Mouse (Mus musculus) liver, postnatal 0 days (tissue): Measurements from ENCODE around the gene Foxd1. TPM values are rescaled to one million over a fixed set of nuclear protein-coding genes. Genes with fewer than 3 reads are reported as not detected.

Source experiments
- ATAC-seq: fragments of 200-750 bp; cut with Nextera tagmentation; 2 replicates; pipeline ENCODE4 v1.8.0; 2017; ENCODE audit warnings: mild to moderate bottlenecking, moderate library complexity
- DNase-seq: peaks from one replicate; pipeline ENCODE4 v3.0.0-alpha.2; 2016
- H3K27ac ChIP-seq: fragments of 300-500 bp; sonication (generic); 2 replicates; pipeline ENCODE4 v1.5.1; 2014; ENCODE audit warnings: antibody characterized with exemption, moderate library complexity, mild to moderate bottlenecking, low read depth
- H3K27me3 ChIP-seq: fragments of 300-500 bp; sonication (generic); 2 replicates; pipeline ENCODE4 v1.6.1; 2014; ENCODE audit warnings: low read length, control low read depth, mixed read lengths; ENCODE audit not compliant: insufficient read depth
- H3K36me3 ChIP-seq: fragments of 300-500 bp; sonication (generic); replicated peaks from 2 replicates; pipeline ENCODE4 v1.6.1; 2014; ENCODE audit warnings: mild to moderate bottlenecking, control low read depth, low read length, moderate library complexity, mixed read lengths; ENCODE audit not compliant: insufficient read depth
- H3K4me1 ChIP-seq: fragments of 300-500 bp; sonication (generic); 2 replicates; pipeline ENCODE4 v1.6.1; 2014; ENCODE audit warnings: antibody characterized with exemption, mild to moderate bottlenecking, control low read depth; ENCODE audit not compliant: insufficient read depth
- H3K4me2 ChIP-seq: fragments of 300-500 bp; sonication (generic); 2 replicates; pipeline ENCODE4 v1.6.1; 2014; ENCODE audit warnings: low read depth, mild to moderate bottlenecking, low read length, moderate library complexity, mixed read lengths
- H3K4me3 ChIP-seq: fragments of 300-500 bp; sonication (generic); 2 replicates; pipeline ENCODE4 v1.5.1; 2014; ENCODE audit warnings: low read depth, low read length
- H3K9ac ChIP-seq: fragments of 300-500 bp; sonication (generic); replicated peaks from 2 replicates; pipeline ENCODE4 v1.6.1; 2014; ENCODE audit warnings: mild to moderate bottlenecking, moderate library complexity
- H3K9me3 ChIP-seq: fragments of 300-500 bp; sonication (generic); 2 replicates; pipeline ENCODE4 v1.6.1; 2016; ENCODE audit warnings: mild to moderate bottlenecking, control low read depth, low read length, mixed read lengths
- CTCF ChIP-seq: sonication (generic); IDR thresholded peaks from 2 replicates; pipeline ENCODE4 v1.5.1; 2016; ENCODE audit warnings: antibody characterized with exemption, low read depth
- EP300 ChIP-seq: IDR thresholded peaks from 2 replicates; pipeline ENCODE4 v1.6.1; 2016; ENCODE audit warnings: antibody characterized with exemption, low read depth, mild to moderate bottlenecking
- WGBS: fragments of 180-500 bp; shearing (Covaris S2); extraction: QIAGEN DNeasy Blood & Tissue Kit; methylation state at CpG from one replicate; pipeline ENCODE4 v1.1.7; 2014; ENCODE audit not compliant: insufficient replicate concordance; 5-methylcytosine and 5-hydroxymethylcytosine counted together
- polyA plus RNA-seq: library from polyadenylated mRNA; unstranded; fragments of >200 nt; fragmentation: Nextera tagmentation; extraction: Ambion mirVana; gene quantifications from 2 replicates; pipeline ENCODE4 v1.2.1, GENCODE M21; 2015

Foxd1 gene
- polyA plus RNA-seq, 1 experiment from 2014 or later = not detected

DNA sequence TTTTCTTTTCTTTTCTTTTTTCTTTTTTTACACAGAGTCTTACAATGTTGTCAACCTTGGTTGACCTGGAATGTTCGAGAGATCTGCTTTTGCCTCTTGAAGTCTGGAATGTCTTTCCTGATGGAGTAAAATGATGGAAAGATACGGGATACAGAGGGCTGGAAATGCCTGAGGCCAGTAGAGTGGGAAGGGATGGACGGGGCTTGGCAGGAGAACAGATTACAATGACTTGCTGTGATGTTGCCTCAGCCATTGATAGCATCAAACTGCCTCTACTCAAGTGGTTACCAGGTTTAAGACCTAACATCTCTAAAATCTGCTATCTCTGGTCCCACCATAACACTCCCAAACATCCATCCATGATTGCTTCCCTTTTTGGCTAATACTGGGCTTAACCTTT lies 20.9 kb downstream of the Foxd1 start:
- Histone ChIP-seq H3K36me3 (no peaks in the 10 kb centered on the region), H3K9ac (no peak overlapping the region), H3K4me1 (no peaks in the 10 kb centered on the region), H3K4me3 (no peak overlapping the region), H3K27ac (no peak overlapping the region), H3K27me3 (peaks cover 5% of the 10 kb centered on the region; the same call in 1 of the 2 replicates), H3K4me2 (no peak overlapping the region), H3K9me3 (no peaks in the 10 kb centered on the region)
- TF ChIP-seq EP300 (no peak), CTCF (no peak)
- WGBS = 51% methylated on average over 3 of the region's 3 CpGs
- no peak for DNase-seq
- ATAC-seq = no peak

DNA sequence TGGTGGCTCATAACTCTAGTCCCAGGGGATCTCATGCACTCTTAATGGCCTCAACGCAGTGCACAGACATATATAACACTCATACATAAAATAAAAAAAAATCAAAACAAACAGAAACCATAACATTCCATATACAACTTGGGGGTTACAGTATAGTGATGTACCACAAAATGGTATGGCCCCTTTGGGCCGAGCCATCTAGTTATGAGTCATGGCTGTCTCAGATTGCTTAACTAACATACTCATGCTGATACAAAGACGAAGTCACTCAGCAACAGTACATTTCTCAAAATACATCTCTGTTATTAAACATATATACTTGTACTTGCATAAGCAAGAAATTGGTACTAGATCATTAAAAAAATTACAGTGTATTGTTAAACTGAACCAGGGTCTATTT lies 23.7 kb downstream of the Foxd1 start:
- 0 out of 2 replicates have a peak, but pooled peaks cover 3% of the 10 kb centered on the region for H3K27me3 ChIP-seq
- DNase-seq = no peak
- H3K9me3 ChIP-seq = no peaks in the 10 kb centered on the region; the same call in 1 of the 2 replicates
- no peak overlapping the region for H3K9ac ChIP-seq
- H3K4me3 ChIP-seq = no peak overlapping the region
- TF ChIP-seq CTCF = no peak
- no peak for TF ChIP-seq EP300
- H3K4me1 ChIP-seq = no peaks in the 10 kb centered on the region
- H3K36me3 ChIP-seq = no peaks in the 10 kb centered on the region
- no peak for ATAC-seq
- WGBS = 69% methylated on average over 3 of the region's 3 CpGs
- no peak overlapping the region for H3K27ac ChIP-seq
- H3K4me2 ChIP-seq = no peak overlapping the region

DNA sequence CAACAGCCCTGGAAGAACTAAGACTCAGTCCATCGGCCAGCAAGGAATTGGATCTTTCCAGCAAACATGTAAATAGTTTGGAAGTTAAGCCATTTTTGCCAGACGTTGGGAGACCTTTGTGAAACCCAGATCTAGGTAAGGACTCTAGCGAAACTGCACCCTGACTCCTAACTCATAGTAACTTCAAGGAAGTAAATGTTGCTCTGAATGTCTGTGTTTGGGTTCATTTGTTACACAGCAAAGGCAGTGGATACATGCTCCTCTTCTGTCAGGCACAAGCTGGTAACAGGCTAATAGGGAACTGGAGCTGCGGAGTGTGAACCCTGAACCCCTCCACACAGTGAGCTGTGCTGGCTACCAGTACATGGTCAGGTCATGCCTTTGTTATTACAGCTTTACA lies 28.7 kb downstream of the Foxd1 start:
- WGBS = 67% methylated on average over 4 of the region's 4 CpGs
- ATAC-seq = no peak
- TF ChIP-seq EP300 (no peak), CTCF (no peak)

DNA sequence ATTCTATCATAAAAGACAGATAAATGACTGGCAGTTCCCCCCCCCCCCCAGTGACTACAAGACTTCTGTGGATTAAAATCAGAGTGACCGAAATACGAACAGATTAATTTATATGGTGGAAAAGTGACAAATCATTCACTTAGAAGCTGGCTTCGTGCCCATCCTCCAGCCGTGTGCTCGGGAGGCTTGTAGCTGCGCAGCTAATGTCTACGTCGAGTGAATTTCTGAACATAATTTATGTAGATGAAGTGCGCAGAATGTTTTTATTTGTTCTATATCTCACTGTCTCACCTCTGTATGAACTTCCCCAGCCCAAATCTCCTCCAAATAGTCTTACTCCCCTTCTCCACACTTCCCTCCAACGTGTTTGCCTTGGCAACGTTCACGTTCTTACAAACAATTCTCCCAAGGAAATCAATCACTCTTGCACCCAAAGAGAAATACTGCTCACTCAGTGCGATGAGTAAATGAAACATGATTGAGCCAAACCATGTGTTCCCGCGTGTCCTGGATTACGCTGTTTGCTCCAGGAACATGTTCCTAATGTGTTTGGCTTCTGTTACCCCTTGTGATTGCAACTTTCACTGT lies 30.0 kb downstream of the Foxd1 start:
- 76% methylated on average over 16 of the region's 16 CpGs for WGBS
- H3K36me3 ChIP-seq = no peaks in the 10 kb centered on the region
- H3K27me3 ChIP-seq = peaks cover 11% of the 10 kb centered on the region
- H3K9me3 ChIP-seq = peaks cover 6% of the 10 kb centered on the region
- no peak overlapping the region for H3K27ac ChIP-seq
- no peak overlapping the region for H3K4me2 ChIP-seq
- no peak overlapping the region for H3K9ac ChIP-seq
- no peaks in the 10 kb centered on the region for H3K4me1 ChIP-seq
- ATAC-seq (no peak), DNase-seq (no peak)
- TF ChIP-seq EP300 (no peak), CTCF (no peak)
- no peak overlapping the region for H3K4me3 ChIP-seq

More for the DNA sequence above, 28.7 kb downstream of the Foxd1 start:
- H3K27ac ChIP-seq = no peak overlapping the region
- no peaks in the 10 kb centered on the region for H3K4me1 ChIP-seq
- H3K9me3 ChIP-seq = peaks cover 6% of the 10 kb centered on the region
- H3K27me3 ChIP-seq = 0 out of 2 replicates have a peak, but pooled peaks cover 3% of the 10 kb centered on the region
- no peak for DNase-seq
- no peak overlapping the region for H3K4me3 ChIP-seq
- no peak overlapping the region for H3K4me2 ChIP-seq
- no peaks in the 10 kb centered on the region for H3K36me3 ChIP-seq
- no peak overlapping the region for H3K9ac ChIP-seq

DNA sequence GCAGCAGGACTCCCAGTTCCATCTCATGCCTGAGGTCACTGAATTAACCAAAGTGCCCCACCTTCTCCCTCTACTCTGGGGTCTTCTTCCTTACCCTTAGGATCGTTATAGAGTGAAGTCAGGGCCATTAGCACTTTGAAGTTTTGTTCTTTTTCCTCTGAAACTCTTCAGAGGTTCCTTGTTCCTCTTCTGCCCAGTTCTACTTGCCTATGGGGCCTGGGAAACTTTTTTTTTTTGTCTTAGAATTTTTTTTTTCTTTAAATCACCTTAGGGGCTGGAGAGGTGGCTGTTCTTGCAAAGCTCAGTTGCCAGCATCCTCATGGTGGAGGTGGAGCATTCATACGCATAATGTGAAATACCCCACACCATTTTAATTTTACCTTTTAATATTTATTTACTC lies 31.8 kb downstream of the Foxd1 start:
- no peak for TF ChIP-seq EP300
- TF ChIP-seq CTCF = no peak
- ATAC-seq (no peak), DNase-seq (no peak)
- no peaks in the 10 kb centered on the region for H3K36me3 ChIP-seq
- 70% methylated on average over 2 of the region's 2 CpGs for whole genome bisulfite sequencing
- no peak overlapping the region for H3K27ac ChIP-seq
- no peak overlapping the region for H3K4me3 ChIP-seq
- H3K27me3 ChIP-seq = peaks cover 29% of the 10 kb centered on the region
- H3K4me2 ChIP-seq = no peak overlapping the region
- no peak overlapping the region for H3K9ac ChIP-seq
- peaks cover 6% of the 10 kb centered on the region for H3K9me3 ChIP-seq
- H3K4me1 ChIP-seq = no peaks in the 10 kb centered on the region

DNA sequence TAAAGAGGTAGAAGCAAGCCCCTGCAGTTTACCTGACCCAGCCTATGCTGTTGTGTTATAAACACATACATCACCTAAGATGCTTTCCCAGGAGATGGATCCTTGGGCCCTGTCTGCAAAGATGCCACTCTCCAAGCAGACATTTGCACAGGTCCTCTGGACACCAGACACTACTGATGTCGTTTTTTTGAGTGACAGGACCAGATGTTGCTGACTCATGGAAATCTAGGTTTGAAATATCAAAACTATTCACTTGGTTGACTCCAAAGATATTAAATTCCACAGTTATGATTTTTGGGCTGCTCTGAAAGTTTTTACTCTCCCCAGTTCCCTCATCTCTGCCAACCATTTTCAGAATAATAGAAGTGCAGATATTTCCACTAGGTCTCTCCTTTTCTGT lies 35.0 kb downstream of the Foxd1 start:
- no peak overlapping the region for H3K27ac ChIP-seq
- DNase-seq = no peak
- 37% methylated on average over 1 of the region's 1 CpGs for WGBS
- peaks cover 6% of the 10 kb centered on the region for H3K9me3 ChIP-seq
- no peak overlapping the region for H3K4me3 ChIP-seq
- peaks cover 49% of the 10 kb centered on the region for H3K27me3 ChIP-seq
- no peaks in the 10 kb centered on the region for H3K36me3 ChIP-seq
- no peak overlapping the region for H3K9ac ChIP-seq
- peaks cover 5% of the 10 kb centered on the region; the same call in 1 of the 2 replicates for H3K4me1 ChIP-seq
- H3K4me2 ChIP-seq = no peak overlapping the region
- no peak for TF ChIP-seq CTCF
- no peak for TF ChIP-seq EP300
- ATAC-seq = no peak

DNA sequence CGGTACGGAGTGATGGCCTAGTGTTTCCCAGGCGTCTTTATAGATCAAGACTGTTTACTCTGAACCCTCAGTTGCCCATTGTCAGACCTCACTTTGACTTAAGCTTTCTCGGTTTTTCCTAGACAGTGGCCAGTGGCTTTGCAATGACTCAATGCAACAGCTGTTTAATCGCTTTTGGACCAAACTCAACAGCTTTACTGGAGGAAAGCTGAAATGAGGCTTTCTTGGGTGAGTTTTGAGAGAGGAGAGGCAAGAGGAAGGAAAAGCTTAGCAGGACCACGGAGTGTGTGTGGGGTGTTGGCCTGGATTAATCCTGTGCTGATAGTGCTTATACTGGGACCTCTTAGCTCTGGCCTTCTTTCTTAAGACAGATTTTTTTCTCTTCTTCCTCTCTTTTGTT lies 36.3 kb downstream of the Foxd1 start:
- H3K9me3 ChIP-seq = peaks cover 6% of the 10 kb centered on the region
- H3K27ac ChIP-seq = no peak overlapping the region
- no peak overlapping the region for H3K4me3 ChIP-seq
- no peaks in the 10 kb centered on the region for H3K36me3 ChIP-seq
- no peak overlapping the region for H3K9ac ChIP-seq
- no peak overlapping the region for H3K4me2 ChIP-seq
- DNase-seq (no peak), ATAC-seq (no peak)
- TF ChIP-seq CTCF (no peak), EP300 (no peak)
- H3K27me3 ChIP-seq = peaks cover 51% of the 10 kb centered on the region
- peaks cover 5% of the 10 kb centered on the region; the same call in 1 of the 2 replicates for H3K4me1 ChIP-seq
- WGBS = 12% methylated on average over 6 of the region's 6 CpGs
